Mouse (Mus musculus) E14TG2a.4 (cell line): ENCODE data around the gene Akna.
A peak's percentile ranks its signal among the peaks of the same experiment; 100 is the strongest.

ENCODE experiments used
- H3K27me3 ChIP-seq: 2 replicates; pipeline ENCODE4 v1.6.1; 2014; ENCODE audit warnings: low read length, control low read depth; ENCODE audit not compliant: insufficient read depth
- H3K36me3 ChIP-seq: 2 replicates; pipeline ENCODE4 v1.6.1; 2014; ENCODE audit warnings: low read length, control low read depth; ENCODE audit not compliant: insufficient read depth
- H3K4me1 ChIP-seq: replicated peaks from 2 replicates; pipeline ENCODE4 v1.6.1; 2014; ENCODE audit warnings: low read depth, low read length, control low read depth
- H3K4me3 ChIP-seq: replicated peaks from 2 replicates; pipeline ENCODE4 v1.5.1; 2014; ENCODE audit warnings: mild to moderate bottlenecking, low read length
- H3K9me3 ChIP-seq: 2 replicates; pipeline ENCODE4 v1.6.1; 2014; ENCODE audit warnings: low read length, control low read depth
- CTCF ChIP-seq: conservative IDR thresholded peaks from 2 replicates; pipeline ENCODE4 v1.5.1; 2014; ENCODE audit warnings: low read length
- NANOG ChIP-seq: IDR thresholded peaks from 2 replicates; pipeline ENCODE4 v1.6.1; 2014; ENCODE audit warnings: borderline replicate concordance, low read length, mixed read lengths
- POU5F1 ChIP-seq: IDR thresholded peaks from 2 replicates; pipeline ENCODE4 v1.6.1; 2014; ENCODE audit warnings: low read length, borderline replicate concordance

Gene Akna

DNA sequence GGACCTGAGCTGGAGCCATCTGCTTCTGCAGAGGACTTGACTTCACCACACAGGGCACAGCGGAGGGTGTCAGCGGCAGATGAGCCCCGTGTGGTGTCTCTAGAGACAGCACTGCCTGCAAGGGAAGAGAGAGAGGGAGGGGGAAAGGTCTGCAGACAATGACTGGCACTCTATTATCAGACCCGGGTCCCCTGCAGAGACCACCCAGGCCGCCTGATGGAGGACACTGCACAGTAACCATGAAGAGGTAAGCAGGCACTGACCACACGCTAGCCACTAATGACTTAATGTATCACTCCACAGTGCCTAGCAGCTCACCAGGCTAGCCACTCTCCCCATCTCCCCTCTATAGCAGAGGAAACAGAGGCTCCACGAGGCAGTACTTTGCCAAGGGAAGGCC lies 32.3 kb downstream of the Akna start:
- no peaks in the 10 kb centered on the region for H3K27me3 ChIP-seq
- H3K36me3 ChIP-seq, result peaks cover 62% of the 10 kb centered on the region
- TF ChIP-seq POU5F1, result no peak
- no peak for TF ChIP-seq NANOG
- no peak for TF ChIP-seq CTCF
- H3K9me3 ChIP-seq, result no peaks in the 10 kb centered on the region
- H3K4me3 ChIP-seq, result no peak overlapping the region
- H3K4me1 ChIP-seq, result peaks cover 20% of the 10 kb centered on the region

DNA sequence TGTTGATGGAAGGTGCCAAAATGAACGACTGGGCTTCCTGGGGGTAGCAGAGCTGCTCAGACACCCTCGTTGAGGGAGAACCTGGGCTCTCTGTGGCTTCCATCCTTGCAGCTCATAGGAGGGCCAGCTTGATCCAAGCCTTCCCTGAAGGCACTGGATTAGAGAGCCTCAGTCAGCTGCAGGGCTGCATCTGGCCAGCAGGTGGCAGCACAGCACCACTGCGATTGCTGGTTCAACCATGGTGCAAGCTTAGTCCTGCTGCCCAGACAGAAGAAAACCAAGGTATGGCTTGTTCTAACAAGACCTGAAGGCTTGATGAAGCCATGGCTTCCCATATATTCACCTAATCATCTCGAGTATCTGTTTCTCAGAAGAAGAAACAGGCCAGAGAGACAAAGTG lies 34.6 kb downstream of the Akna start:
- H3K9me3 ChIP-seq, result no peaks in the 10 kb centered on the region
- H3K4me3 ChIP-seq, result no peak overlapping the region
- peaks cover 46% of the 10 kb centered on the region for H3K36me3 ChIP-seq
- no peaks in the 10 kb centered on the region for H3K27me3 ChIP-seq
- no peak for TF ChIP-seq POU5F1
- TF ChIP-seq CTCF, result peak; percentile 96
- TF ChIP-seq NANOG, result no peak
- peaks cover 9% of the 10 kb centered on the region; the same call in 1 of the 2 replicates for H3K4me1 ChIP-seq

DNA sequence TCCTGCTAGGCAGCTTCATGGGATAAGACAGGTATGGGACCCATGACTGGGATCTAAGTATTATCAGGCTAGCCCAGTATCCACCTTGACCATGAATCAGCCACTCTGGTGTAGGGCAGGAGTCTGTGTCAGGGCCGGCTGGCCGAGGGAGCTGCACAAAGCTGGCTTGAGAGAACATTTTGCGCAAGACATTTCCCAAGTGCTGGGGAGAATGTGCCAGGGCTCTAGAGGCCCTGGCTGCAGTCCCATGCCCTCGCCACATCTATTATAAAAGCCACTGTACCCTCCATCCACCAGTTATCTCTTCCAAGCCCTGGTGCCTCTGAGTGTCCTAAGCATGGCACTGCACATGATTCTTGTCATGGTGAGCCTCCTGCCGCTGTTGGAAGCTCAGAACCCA lies 41.0 kb downstream of the Akna start, which contains the start of gene Orm2:
Gene Orm2, plus strand, starts transcription at position 300 of the 400 bp plus-strand sequence.
- Histone ChIP-seq H3K4me1 (no peaks in the 10 kb centered on the region), H3K9me3 (no peaks in the 10 kb centered on the region), H3K36me3 (no peaks in the 10 kb centered on the region), H3K27me3 (no peaks in the 10 kb centered on the region; the same call in 1 of the 2 replicates), H3K4me3 (no peak within 1 kb of the TSS)
- TF ChIP-seq NANOG (no peak), POU5F1 (no peak), CTCF (no peak)

DNA sequence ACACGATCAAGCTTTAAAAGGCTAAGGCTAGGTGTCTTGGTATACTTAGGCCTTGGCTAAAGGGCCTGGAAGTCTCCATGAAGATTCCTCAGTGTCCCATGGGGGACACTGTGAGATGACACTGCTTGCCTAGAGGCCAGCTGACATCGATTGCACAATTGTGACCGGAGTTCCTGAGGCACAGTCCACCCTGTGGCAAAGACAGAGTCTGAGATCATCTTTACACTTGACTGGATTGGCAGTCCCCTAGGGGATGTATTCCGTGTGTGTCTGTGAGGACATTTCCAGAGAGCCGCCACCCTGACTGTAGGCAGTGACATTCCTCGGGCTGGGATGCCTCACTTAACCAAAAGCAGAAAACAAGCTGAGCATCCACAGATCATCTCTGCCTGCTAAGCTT lies 43.3 kb downstream of the Akna start:
- TF ChIP-seq CTCF (no peak), POU5F1 (no peak), NANOG (no peak)
- H3K27me3 ChIP-seq, result no peaks in the 10 kb centered on the region; the same call in 1 of the 2 replicates
- H3K9me3 ChIP-seq, result no peaks in the 10 kb centered on the region
- H3K36me3 ChIP-seq, result no peaks in the 10 kb centered on the region
- no peak overlapping the region for H3K4me3 ChIP-seq
- H3K4me1 ChIP-seq, result no peaks in the 10 kb centered on the region

DNA sequence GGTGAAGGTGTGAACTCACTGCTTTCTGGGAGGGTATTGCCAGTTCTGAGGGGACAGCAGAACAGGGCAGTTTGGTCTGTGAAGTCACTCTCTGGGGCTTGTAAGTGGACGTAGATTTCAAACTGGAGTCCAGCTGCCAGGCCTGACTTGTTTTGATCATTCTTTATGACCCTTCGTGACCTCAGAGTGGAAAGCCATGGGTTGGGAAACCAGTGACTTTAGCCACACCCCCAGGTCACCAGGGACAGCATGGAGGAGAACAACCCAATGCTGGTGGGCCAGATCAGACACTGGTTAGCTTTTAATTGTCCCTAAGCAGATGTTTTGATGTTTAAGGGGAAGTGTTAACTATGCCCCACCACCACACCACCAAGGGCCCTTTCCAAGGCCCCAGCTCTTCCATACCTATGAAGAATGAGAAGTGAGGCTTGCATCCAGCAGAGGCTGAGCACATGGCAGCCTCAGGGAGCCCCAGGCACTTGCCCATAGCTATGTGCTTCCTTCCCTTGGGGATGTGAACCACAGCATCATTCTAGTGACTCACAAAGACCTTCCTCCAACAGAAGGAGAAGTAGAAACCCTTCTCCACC lies 46.1 kb downstream of the Akna start:
- Histone ChIP-seq H3K36me3 (no peaks in the 10 kb centered on the region), H3K4me3 (no peak overlapping the region), H3K9me3 (no peaks in the 10 kb centered on the region), H3K4me1 (no peaks in the 10 kb centered on the region), H3K27me3 (no peaks in the 10 kb centered on the region; the same call in 1 of the 2 replicates)
- TF ChIP-seq NANOG (no peak), POU5F1 (no peak), CTCF (no peak)

DNA sequence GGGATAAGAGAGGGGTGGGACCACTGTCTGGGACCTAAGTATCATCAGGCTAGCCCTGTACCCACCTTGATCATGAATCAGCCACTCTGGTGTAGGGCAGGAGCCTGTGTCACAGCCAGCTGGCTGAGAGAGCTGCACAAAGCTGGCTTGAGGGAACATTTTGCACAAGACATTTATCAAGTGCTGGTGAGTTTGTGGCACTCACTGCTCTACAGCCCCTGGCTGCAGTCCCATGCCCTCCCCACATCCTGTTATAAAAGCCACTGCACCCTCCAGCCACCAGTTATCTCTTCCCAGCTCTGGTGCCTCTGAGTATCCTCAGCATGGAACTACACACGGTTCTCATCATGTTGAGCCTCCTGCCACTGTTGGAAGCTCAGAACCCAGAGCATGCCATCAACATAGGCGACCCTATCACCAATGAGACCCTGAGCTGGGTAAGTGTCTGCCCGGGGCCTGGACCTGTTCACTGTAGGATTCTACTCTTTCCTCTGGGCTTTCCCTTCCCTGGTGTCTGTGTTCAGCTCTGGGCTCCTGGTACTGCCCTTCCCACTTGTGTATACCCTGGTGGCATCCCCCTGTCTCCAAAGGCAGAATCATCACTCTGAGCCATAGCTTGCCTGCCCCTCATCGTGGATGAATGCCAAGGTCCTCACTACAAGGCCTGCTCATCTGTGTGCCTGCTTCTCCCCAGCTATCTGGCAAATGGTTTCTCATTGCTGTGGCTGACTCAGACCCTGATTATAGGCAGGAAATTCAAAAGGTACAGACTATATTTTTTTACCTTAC lies 47.1 kb downstream of the Akna start, which contains the start of gene Orm3:
Gene Orm3, plus strand, starts transcription at position 286 of the 789 bp plus-strand sequence.
- TF ChIP-seq NANOG (no peak), CTCF (no peak), POU5F1 (no peak)

DNA sequence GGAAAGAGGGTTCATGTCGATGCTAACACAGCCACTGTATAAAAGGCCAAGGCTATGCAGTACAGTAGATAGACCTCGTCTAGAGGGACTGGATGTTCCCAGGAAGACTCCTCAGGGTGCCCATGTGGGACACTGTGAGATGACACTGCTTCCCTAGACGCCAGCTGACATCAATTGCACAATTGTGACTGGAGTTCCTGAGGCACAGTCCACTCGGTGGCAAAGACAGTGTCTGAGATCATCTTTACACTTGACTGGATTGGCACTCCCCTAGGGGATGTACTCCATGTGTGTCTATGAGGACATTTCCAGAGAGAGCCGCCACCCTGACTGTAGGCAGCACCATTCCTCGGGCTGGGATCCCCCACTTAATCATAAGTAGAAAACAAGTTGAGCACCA lies 54.6 kb downstream of the Akna start:
- H3K4me3 ChIP-seq, result no peak overlapping the region
- H3K4me1 ChIP-seq, result peaks cover 4% of the 10 kb centered on the region; the same call in 1 of the 2 replicates
- TF ChIP-seq NANOG (no peak), POU5F1 (no peak), CTCF (no peak)
- H3K9me3 ChIP-seq, result no peaks in the 10 kb centered on the region
- no peaks in the 10 kb centered on the region for H3K36me3 ChIP-seq
- 0 out of 2 replicates have a peak, but pooled peaks cover 2% of the 10 kb centered on the region for H3K27me3 ChIP-seq

More for the DNA sequence above, 47.1 kb downstream of the Akna start, which contains the start of gene Orm3:
- Histone ChIP-seq H3K4me1 (no peaks in the 10 kb centered on the region), H3K36me3 (no peaks in the 10 kb centered on the region), H3K4me3 (no peak within 1 kb of the TSS), H3K9me3 (no peaks in the 10 kb centered on the region), H3K27me3 (no peaks in the 10 kb centered on the region; the same call in 1 of the 2 replicates)

DNA sequence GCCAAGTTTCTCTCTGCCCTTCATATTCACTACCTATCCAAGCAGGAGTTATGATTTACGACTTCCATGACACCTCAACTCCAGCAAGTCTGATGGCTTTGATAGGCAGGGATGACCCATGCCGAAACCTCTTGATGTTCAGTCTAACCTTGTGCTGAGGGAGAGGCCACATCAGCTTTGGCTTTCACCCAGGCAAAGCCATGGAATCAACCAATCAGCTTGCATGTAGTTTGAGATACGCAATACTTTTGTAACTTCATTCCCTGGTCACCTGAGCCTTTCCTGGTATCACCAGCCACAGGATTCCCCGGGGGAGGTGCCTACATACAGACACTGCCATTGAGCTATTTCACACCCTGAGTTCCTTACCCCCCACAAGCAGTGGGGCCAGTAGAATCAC lies 56.5 kb downstream of the Akna start:
- no peak overlapping the region for H3K4me3 ChIP-seq
- H3K27me3 ChIP-seq, result 0 out of 2 replicates have a peak, but pooled peaks cover 2% of the 10 kb centered on the region
- peaks cover 4% of the 10 kb centered on the region; the same call in 1 of the 2 replicates for H3K4me1 ChIP-seq
- TF ChIP-seq NANOG (no peak), CTCF (no peak), POU5F1 (no peak)
- no peaks in the 10 kb centered on the region for H3K36me3 ChIP-seq
- no peaks in the 10 kb centered on the region for H3K9me3 ChIP-seq
